Mouse (Mus musculus): ENCODE data around the gene Mup21. TPM values are rescaled to one million over a fixed set of nuclear protein-coding genes. Genes with fewer than 3 reads are reported as not detected.
"Not testable (repeated sequence)": the region's sequence is repeated elsewhere in the genome, so short reads cannot be mapped to it uniquely, and the experiment has no call there.

The Mup21 gene
- total RNA-seq (2021): not detected
- long read RNA-seq, experiment 1: 0 reads
- long read RNA-seq, experiment 2: 0 reads

DNA sequence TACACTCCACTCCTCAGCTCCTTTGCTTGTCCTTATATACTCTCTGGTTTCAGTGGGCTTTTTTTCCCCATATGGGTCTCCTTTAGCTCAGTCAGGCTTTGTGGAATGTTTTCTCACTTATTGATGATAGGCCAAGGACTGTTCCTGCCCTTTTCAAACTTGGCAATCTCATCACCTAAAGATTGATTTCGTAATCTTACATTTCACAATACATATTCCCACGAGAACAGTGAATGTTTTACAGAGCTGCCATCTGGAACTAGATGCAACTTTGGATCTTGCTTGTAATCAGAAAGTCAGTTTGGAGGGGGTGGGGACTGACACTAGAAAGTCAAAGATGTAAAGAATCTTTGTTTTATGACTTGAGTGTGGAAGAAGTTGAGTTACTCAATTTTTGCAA lies at the start of gene Mup21:
Gene Mup21, minus strand, starts transcription at position 53 of the 400 bp plus-strand sequence.
- no peak for DNase-seq

DNA sequence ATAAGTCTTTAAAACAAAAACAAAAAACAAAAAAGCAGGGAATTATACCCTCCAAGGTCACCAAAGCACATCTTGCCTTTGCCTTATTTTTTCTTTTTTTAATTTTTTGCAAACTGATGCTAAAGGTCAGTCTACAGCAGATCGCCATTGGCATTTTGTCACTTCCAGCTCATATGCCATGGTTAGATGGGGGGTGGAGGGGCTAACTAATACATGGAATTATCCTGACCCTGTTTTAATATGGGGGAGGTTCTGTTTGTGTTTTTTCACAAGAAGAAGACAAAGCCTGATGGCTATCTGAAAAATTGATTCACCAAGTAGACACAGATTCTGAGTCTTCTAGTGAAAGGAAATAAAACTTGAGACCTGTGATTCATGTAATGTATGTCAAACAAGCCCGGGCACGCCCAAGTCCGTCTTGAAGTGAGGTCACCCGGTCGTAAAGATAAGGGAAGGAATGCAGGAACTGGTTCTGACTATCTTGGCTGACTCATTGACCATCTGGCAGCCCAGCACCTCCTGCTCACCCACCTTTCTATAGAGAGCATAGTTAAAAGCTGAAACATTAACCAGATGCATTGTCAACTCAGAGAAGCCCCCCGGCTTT lies 49.4 kb upstream of the Mup21 start:
- DNase-seq: no peak

DNA sequence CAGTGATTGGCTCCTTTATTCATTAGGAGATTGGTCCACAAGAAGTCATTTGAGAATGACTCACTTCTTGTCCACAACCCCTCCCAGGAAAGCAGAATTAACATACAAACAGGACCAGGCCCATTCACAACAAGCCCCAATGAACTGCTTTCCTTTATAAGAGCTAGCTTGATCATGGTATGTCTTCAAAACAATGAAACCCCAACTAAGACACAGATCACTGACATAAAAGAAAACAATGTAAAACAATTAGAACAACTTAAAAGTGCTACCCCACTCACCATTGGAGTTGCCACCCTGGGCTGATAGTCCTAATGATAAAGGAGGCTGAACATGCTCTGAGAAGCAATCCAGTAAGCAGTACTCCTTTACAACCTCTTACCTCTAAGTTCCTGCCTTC lies 38.1 kb upstream of the Mup21 start:
- no peak for DNase-seq

DNA sequence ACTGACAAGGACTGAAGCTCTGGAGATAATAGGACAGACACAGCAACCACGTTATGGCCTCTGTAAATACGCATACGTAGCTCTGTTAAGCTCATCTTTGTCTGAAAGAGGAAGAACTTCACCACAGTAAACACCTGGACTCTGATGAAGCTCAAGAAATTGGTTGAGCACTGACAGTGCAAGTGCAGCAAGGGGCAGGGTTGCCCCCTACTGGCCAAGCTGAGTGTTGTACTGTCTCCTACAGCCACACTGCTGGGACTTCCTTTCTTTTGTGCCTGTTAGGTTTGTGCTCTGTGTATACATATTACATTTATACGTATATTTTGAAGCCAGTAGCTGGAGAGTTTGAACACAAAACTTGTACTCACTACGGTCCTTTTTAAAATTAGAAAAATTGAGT lies 26.6 kb upstream of the Mup21 start:
- DNase-seq: peak; percentile 41

DNA sequence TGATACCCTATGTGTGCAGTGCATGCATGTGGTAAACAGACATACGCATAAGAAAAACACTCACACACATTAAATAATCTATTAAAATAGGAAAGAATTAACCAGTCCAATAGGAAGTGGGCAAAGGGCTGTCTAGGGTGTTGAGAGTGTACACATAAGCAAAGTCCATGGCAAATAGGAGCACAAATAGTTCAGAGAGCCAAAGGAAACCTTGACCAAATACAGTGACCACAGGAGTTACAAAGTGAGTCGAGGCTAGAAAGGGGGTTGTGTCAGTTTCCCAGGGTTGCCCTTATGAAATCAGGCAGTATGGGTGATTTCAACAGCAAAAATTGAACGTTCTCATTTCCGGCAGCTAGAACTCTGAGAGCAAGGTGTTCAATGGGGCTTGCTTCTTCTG lies 23.8 kb upstream of the Mup21 start:
- DNase-seq: no peak

DNA sequence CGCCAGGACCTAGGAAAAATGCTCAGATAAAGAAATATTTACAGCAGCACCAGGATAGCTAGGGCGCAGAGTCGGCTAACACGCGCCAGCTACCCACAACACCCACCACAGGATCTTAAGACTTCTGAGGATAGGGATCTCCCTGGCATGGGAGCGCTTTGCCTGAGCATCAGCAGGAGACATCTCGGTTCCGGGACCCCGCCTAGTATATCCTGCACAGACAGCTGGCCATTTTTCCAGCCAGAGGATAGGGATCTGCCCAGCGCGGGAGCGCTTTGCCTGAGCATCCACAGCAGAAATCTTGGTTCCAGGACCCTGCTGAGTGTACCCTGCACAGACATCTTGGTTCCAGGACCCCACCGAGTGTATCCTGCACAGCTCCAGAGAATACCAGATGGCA lies 17.0 kb upstream of the Mup21 start:
- DNase-seq: not testable (repeated sequence)

DNA sequence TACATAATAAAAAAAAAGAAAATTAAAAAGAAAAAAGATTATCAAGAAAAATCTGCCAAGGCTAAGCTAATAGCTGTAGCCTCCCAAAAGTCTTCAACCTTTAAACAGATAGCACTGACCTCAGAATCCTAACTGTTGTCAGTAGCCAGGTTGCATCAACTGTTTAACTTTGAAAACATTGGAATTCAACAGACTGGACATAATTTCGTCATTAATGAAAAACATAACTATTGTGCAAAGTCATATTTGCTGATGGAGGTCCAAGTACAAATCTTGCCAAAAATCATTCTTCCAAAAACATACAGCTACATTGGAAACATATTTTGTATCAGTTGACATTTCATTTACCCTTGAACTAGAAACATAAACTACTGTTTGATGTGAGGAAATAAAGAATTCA lies 7.7 kb upstream of the Mup21 start:
- no peak for DNase-seq

DNA sequence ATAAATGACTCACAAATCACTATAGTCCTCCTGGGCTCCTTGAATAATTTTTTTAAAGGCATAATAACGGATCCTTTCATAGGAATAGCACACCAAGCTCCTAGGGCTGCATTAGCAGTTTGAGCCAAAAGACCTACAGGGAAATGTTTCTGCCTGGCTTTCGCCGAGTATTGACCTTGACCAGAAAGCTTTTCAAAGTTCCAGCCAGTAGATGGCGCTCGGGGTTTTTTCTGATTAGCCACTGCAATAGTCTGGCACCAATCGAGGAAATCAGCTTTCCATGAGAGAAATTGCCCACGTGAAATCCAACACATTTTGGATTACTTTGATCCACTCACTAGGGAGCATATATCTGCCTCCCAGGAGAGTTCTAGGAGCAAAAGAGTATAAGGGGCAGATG lies 17.0 kb downstream of the Mup21 start:
- peak; percentile 59 for DNase-seq

DNA sequence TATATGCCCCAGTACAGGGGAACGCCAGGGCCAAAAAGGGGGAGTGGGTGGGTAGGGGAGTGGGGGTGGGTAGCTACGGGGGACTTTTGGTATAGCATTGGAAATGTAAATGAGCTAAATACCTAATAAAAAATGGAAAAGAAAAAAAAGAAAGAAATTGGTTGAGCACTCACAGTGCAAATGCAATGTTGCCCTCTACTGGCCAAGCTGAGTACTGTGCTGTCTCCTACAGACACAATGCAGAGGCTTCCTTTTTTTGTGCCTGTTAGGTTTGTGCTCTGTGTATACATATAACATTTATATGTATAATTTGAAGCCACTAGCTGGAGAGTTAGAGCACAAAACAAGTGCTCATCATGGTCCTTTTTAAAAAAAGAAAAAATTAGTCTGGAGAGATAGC lies 47.3 kb downstream of the Mup21 start:
- DNase-seq: peak; percentile 36

Other genes starting within 250 kb of the Mup21 start
- gene Mup20, start 96.7 kb downstream of the Mup21 start, total RNA-seq (2021): not detected
- gene Mup3, start 63.5 kb downstream of the Mup21 start, total RNA-seq (2021): not detected
- 1 to 10 TPM; 5.0 to 6.0 TPM for gene Zfp37, start 80.2 kb upstream of the Mup21 start, total RNA-seq (2021)
- gene Slc31a2, start 111.7 kb upstream of the Mup21 start, total RNA-seq (2021): 10 to 100 TPM; 14.8 to 16.6 TPM
- gene Fkbp15, start 209.7 kb upstream of the Mup21 start, total RNA-seq (2021): 10 to 100 TPM; 30.1 to 36.6 TPM
- 10 to 100 TPM; 59.3 to 59.5 TPM for gene Slc31a1, start 209.9 kb upstream of the Mup21 start, total RNA-seq (2021)

Measured in adrenal gland, postnatal 10 days (tissue).